Mouse (Mus musculus) intestine, embryonic 14.5 days (tissue): ENCODE results near the gene Dusp16. TPM values are rescaled to one million over a fixed set of nuclear protein-coding genes. Genes with fewer than 3 reads are reported as not detected.
A peak's percentile ranks its signal among the peaks of the same experiment; 100 is the strongest.

Source experiments
- ATAC-seq: fragments of 200-750 bp; cut with Nextera tagmentation; replicated peaks from 2 replicates; pipeline ENCODE4 v1.8.0; 2017; ENCODE audit warnings: low read depth, moderate number of reproducible peaks, moderate TSS enrichment, moderate library complexity; ENCODE audit not compliant: low FRiP score, low TSS enrichment
- DNase-seq: peaks from one replicate; pipeline ENCODE4 v3.0.0-alpha.2; 2018; ENCODE audit warnings: low spot score
- H3K27ac ChIP-seq: fragments of 300-500 bp; sonication (generic); 2 replicates; pipeline ENCODE4 v1.5.1; 2014; ENCODE audit warnings: low read depth, mild to moderate bottlenecking, control low read depth
- H3K27me3 ChIP-seq: fragments of 300-500 bp; sonication (generic); replicated peaks from 2 replicates; pipeline ENCODE4 v1.6.1; 2014; ENCODE audit warnings: low read length, control low read depth; ENCODE audit not compliant: control insufficient read depth, insufficient read depth
- H3K36me3 ChIP-seq: fragments of 300-500 bp; sonication (generic); 2 replicates; pipeline ENCODE4 v1.6.1; 2014; ENCODE audit warnings: low read length, control low read depth; ENCODE audit not compliant: control insufficient read depth, insufficient read depth
- H3K4me1 ChIP-seq: fragments of 300-500 bp; sonication (generic); replicated peaks from 2 replicates; pipeline ENCODE4 v1.6.1; 2014; ENCODE audit warnings: low read length, control low read depth, mixed read lengths; ENCODE audit not compliant: control insufficient read depth, insufficient read depth
- H3K4me2 ChIP-seq: fragments of 300-500 bp; sonication (generic); 2 replicates; pipeline ENCODE4 v1.6.1; 2014; ENCODE audit warnings: low read length
- H3K4me3 ChIP-seq: fragments of 300-500 bp; sonication (generic); 2 replicates; pipeline ENCODE4 v1.5.1; 2014; ENCODE audit warnings: low read depth, low read length, control low read depth, mixed read lengths
- H3K9ac ChIP-seq: fragments of 300-500 bp; sonication (generic); 2 replicates; pipeline ENCODE4 v1.6.1; 2014; ENCODE audit warnings: mild to moderate bottlenecking, low read length
- H3K9me3 ChIP-seq: fragments of 300-500 bp; sonication (generic); 2 replicates; pipeline ENCODE4 v1.6.1; 2016; ENCODE audit warnings: low read length, control low read depth; ENCODE audit not compliant: control insufficient read depth
- WGBS: fragments of 180-500 bp; shearing (Covaris S2); extraction: QIAGEN DNeasy Blood & Tissue Kit; methylation state at CpG from one replicate; pipeline ENCODE4 v1.1.7; 2014; 5-methylcytosine and 5-hydroxymethylcytosine counted together
- polyA plus RNA-seq: library from polyadenylated mRNA; unstranded; fragments of >200 nt; fragmentation: Nextera tagmentation; extraction: Ambion mirVana; gene quantifications from 2 replicates; pipeline ENCODE4 v1.2.1, GENCODE M21; 2014

Dusp16 gene
- polyA plus RNA-seq, 1 experiment from 2014 or later: 20.0 TPM

- H3K4me2 ChIP-seq: no peak overlapping the region
- H3K9ac ChIP-seq: no peak overlapping the region
- WGBS: 43% methylated on average over 5 of the region's 5 CpGs
- no peaks in the 10 kb centered on the region for H3K27me3 ChIP-seq
- H3K27ac ChIP-seq: no peak overlapping the region
- DNase-seq: no peak
- no peak for ATAC-seq
- no peak overlapping the region for H3K4me3 ChIP-seq
- no peaks in the 10 kb centered on the region for H3K4me1 ChIP-seq
- H3K9me3 ChIP-seq: no peaks in the 10 kb centered on the region
- H3K36me3 ChIP-seq: no peaks in the 10 kb centered on the region
Measured at GRCm38 (mm10) chr6:134819741-134820140, 27.3 kb upstream of the Dusp16 start.

- Histone ChIP-seq H3K27ac (no peak overlapping the region), H3K36me3 (no peaks in the 10 kb centered on the region), H3K4me3 (no peak overlapping the region), H3K9me3 (no peaks in the 10 kb centered on the region), H3K9ac (no peak overlapping the region), H3K27me3 (no peaks in the 10 kb centered on the region), H3K4me1 (no peaks in the 10 kb centered on the region), H3K4me2 (no peak overlapping the region)
- 54% methylated on average over 12 of the region's 12 CpGs for WGBS
- no peak for DNase-seq
- no peak for ATAC-seq
Measured at GRCm38 (mm10) chr6:134817051-134817928, 24.9 kb upstream of the Dusp16 start.

- no peak overlapping the region for H3K9ac ChIP-seq
- H3K4me2 ChIP-seq: no peak overlapping the region
- no peak for DNase-seq
- no peak for ATAC-seq
- 88% methylated on average over 1 of the region's 1 CpGs for WGBS
- no peaks in the 10 kb centered on the region for H3K9me3 ChIP-seq
- H3K27ac ChIP-seq: no peak overlapping the region
- H3K4me1 ChIP-seq: no peaks in the 10 kb centered on the region
- H3K4me3 ChIP-seq: no peak overlapping the region
- no peaks in the 10 kb centered on the region for H3K27me3 ChIP-seq
- no peaks in the 10 kb centered on the region for H3K36me3 ChIP-seq
Measured at GRCm38 (mm10) chr6:134813066-134813465, 20.6 kb upstream of the Dusp16 start.

GRCm38 (mm10) chr6:134807794-134808193 is 15.4 kb upstream of the Dusp16 start:
- 92% methylated on average over 11 of the region's 11 CpGs for WGBS
- Histone ChIP-seq H3K27ac (no peak overlapping the region), H3K4me1 (no peaks in the 10 kb centered on the region), H3K9me3 (no peaks in the 10 kb centered on the region), H3K4me3 (no peak overlapping the region), H3K36me3 (no peaks in the 10 kb centered on the region), H3K9ac (no peak overlapping the region), H3K27me3 (no peaks in the 10 kb centered on the region), H3K4me2 (no peak overlapping the region)
- DNase-seq (no peak), ATAC-seq (no peak)

GRCm38 (mm10) chr6:134807091-134807490 is 14.7 kb upstream of the Dusp16 start:
- 92% methylated on average over 1 of the region's 2 CpGs for WGBS
- no peaks in the 10 kb centered on the region for H3K4me1 ChIP-seq
- ATAC-seq (no peak), DNase-seq (no peak)
- no peak overlapping the region for H3K4me2 ChIP-seq
- no peak overlapping the region for H3K9ac ChIP-seq
- H3K4me3 ChIP-seq: no peak overlapping the region
- H3K36me3 ChIP-seq: no peaks in the 10 kb centered on the region
- H3K9me3 ChIP-seq: no peaks in the 10 kb centered on the region
- no peaks in the 10 kb centered on the region for H3K27me3 ChIP-seq
- no peak overlapping the region for H3K27ac ChIP-seq

GRCm38 (mm10) chr6:134806130-134806529 is 13.7 kb upstream of the Dusp16 start:
- no peaks in the 10 kb centered on the region for H3K4me1 ChIP-seq
- no peak overlapping the region for H3K4me2 ChIP-seq
- no peaks in the 10 kb centered on the region for H3K9me3 ChIP-seq
- no peak overlapping the region for H3K4me3 ChIP-seq
- no peak overlapping the region for H3K9ac ChIP-seq
- ATAC-seq (no peak), DNase-seq (no peak)
- H3K27me3 ChIP-seq: no peaks in the 10 kb centered on the region
- H3K27ac ChIP-seq: no peak overlapping the region
- 83% methylated on average over 6 of the region's 6 CpGs for WGBS
- no peaks in the 10 kb centered on the region for H3K36me3 ChIP-seq

- no peaks in the 10 kb centered on the region for H3K4me1 ChIP-seq
- H3K36me3 ChIP-seq: no peaks in the 10 kb centered on the region
- H3K4me3 ChIP-seq: no peak overlapping the region
- WGBS: 75% methylated on average over 5 of the region's 5 CpGs
- no peaks in the 10 kb centered on the region for H3K9me3 ChIP-seq
- no peak overlapping the region for H3K9ac ChIP-seq
- no peak overlapping the region for H3K4me2 ChIP-seq
- no peak for DNase-seq
- H3K27ac ChIP-seq: no peak overlapping the region
- H3K27me3 ChIP-seq: no peaks in the 10 kb centered on the region
- ATAC-seq: no peak
Measured at GRCm38 (mm10) chr6:134804736-134805277, 12.4 kb upstream of the Dusp16 start.

GRCm38 (mm10) chr6:134802641-134803043 is 10.2 kb upstream of the Dusp16 start:
- H3K4me2 ChIP-seq: no peak overlapping the region
- H3K27me3 ChIP-seq: no peaks in the 10 kb centered on the region
- no peaks in the 10 kb centered on the region for H3K4me1 ChIP-seq
- DNase-seq (no peak), ATAC-seq (peak; percentile 74)
- no peaks in the 10 kb centered on the region for H3K36me3 ChIP-seq
- no peak overlapping the region for H3K4me3 ChIP-seq
- no peaks in the 10 kb centered on the region for H3K9me3 ChIP-seq
- H3K9ac ChIP-seq: no peak overlapping the region
- 56% methylated on average over 9 of the region's 9 CpGs for WGBS
- H3K27ac ChIP-seq: no peak overlapping the region

GRCm38 (mm10) chr6:134801483-134801882 is 9.1 kb upstream of the Dusp16 start:
- H3K36me3 ChIP-seq: no peaks in the 10 kb centered on the region
- no peak overlapping the region for H3K27ac ChIP-seq
- ATAC-seq (no peak), DNase-seq (no peak)
- H3K4me3 ChIP-seq: no peak overlapping the region
- 55% methylated on average over 1 of the region's 1 CpGs for WGBS
- no peak overlapping the region for H3K4me2 ChIP-seq
- H3K9me3 ChIP-seq: no peaks in the 10 kb centered on the region
- no peaks in the 10 kb centered on the region for H3K4me1 ChIP-seq
- no peaks in the 10 kb centered on the region for H3K27me3 ChIP-seq
- H3K9ac ChIP-seq: no peak overlapping the region
